In genomic region chr1:171110659-171111019, GRCm38 (mm10) we compare ENCODE assay signal across 8 mouse cellular contexts. TPM values are rescaled to one million over a fixed set of nuclear protein-coding genes. Genes with fewer than 3 reads are reported as not detected.
DNase-seq lines count a peak whose midpoint lies in the region; ATAC-seq and TF ChIP-seq lines count a peak whose summit lies in the region.

No protein-coding gene starts in this region.

- H3K27me3 ChIP-seq in E14TG2a.4 (ENCODE audit: insufficient read depth, low read length), result no peaks in the 10 kb centered on the region; the same call in 1 of the 2 replicates
- no peaks in the 10 kb centered on the region for H3K27me3 ChIP-seq in forebrain, postnatal 0 days (ENCODE audit: insufficient read depth, low read length)
- H3K27me3 ChIP-seq in liver, embryonic 15.5 days, result no peaks in the 10 kb centered on the region

- peak overlapping the region; percentile 52 for H3K9ac ChIP-seq in forebrain, postnatal 0 days
- H3K9ac ChIP-seq in liver, embryonic 15.5 days, result peak overlapping the region; percentile 58; the same call in 1 of the 2 replicates

- H3K4me1 ChIP-seq in E14TG2a.4 (replicated peaks; ENCODE audit: low read depth, low read length), result peaks cover 25% of the 10 kb centered on the region
- H3K4me1 ChIP-seq in forebrain, postnatal 0 days (ENCODE audit: insufficient read depth), result 0 out of 2 replicates have a peak, but pooled peaks cover 7% of the 10 kb centered on the region
- H3K4me1 ChIP-seq in liver, embryonic 15.5 days (replicated peaks), result peaks cover 55% of the 10 kb centered on the region

- peak; percentile 69 for ATAC-seq in forebrain, postnatal 0 days
- no peak for ATAC-seq in liver, embryonic 15.5 days (ENCODE audit: insufficient read depth)

- H3K4me2 ChIP-seq in forebrain, postnatal 0 days (ENCODE audit: low read depth), result peak overlapping the region; percentile 57
- H3K4me2 ChIP-seq in liver, embryonic 15.5 days, result peak overlapping the region; percentile 85

- H3K36me3 ChIP-seq in E14TG2a.4 (ENCODE audit: insufficient read depth, low read length), result no peaks in the 10 kb centered on the region
- no peaks in the 10 kb centered on the region for H3K36me3 ChIP-seq in forebrain, postnatal 0 days (ENCODE audit: insufficient read depth)
- H3K36me3 ChIP-seq in liver, embryonic 15.5 days (replicated peaks), result no peaks in the 10 kb centered on the region

- TF ChIP-seq CTCF in E14TG2a.4 (conservative IDR thresholded peaks at IDR 0.05; ENCODE audit: low read length), result no peak
- no peak for TF ChIP-seq CTCF in forebrain, postnatal 0 days (IDR thresholded peaks at IDR 0.05; ENCODE audit: low read depth)

- H3K4me3 ChIP-seq in E14TG2a.4 (replicated peaks; ENCODE audit: low read length), result peak overlapping the region; percentile 84; the same call in 1 of the 2 replicates
- H3K4me3 ChIP-seq in forebrain, postnatal 0 days (ENCODE audit: low read depth, low read length), result peak overlapping the region; percentile 52
- H3K4me3 ChIP-seq in liver, embryonic 15.5 days (replicated peaks), result peak overlapping the region; percentile 69

- peak overlapping the region; percentile 80 for H3K27ac ChIP-seq in forebrain, postnatal 0 days (ENCODE audit: low read depth, low read length)
- 0 out of 2 replicates have a peak overlapping the region, but pooled peaks have one; percentile 14 for H3K27ac ChIP-seq in liver, embryonic 15.5 days (replicated peaks)

- WGBS in forebrain, postnatal 0 days, result 7% methylated on average over 15 of the region's 15 CpGs
- 24% methylated on average over 15 of the region's 15 CpGs for WGBS in liver, embryonic 15.5 days (ENCODE audit: insufficient replicate concordance)

- peak; percentile 13 for DNase-seq in gastrocnemius, postnatal 25 days
- no peak for DNase-seq in gastrocnemius, postnatal 4 days (ENCODE audit: low spot score in 2 of 2)
- DNase-seq in forebrain, postnatal 0 days, result no peak
- DNase-seq in cerebellum, adult 9-10 months, result no peak
- no peak for DNase-seq in adrenal gland, adult 8-10 months
- DNase-seq in cerebellum, adult 18-20 months, result no peak

- H3K9me3 ChIP-seq in E14TG2a.4 (ENCODE audit: low read length), result peaks cover 39% of the 10 kb centered on the region
- H3K9me3 ChIP-seq in forebrain, postnatal 0 days (ENCODE audit: low read length), result no peaks in the 10 kb centered on the region
- no peaks in the 10 kb centered on the region for H3K9me3 ChIP-seq in liver, embryonic 15.5 days (replicated peaks)

RNA-seq across cellular contexts. Expression of gene Cfap126, which starts 3.1 kb away (rescaled TPM):
- 1 to 10 TPM in 1 of 2 experiments, under 1 TPM in 1; 0.69 to 1.2 TPM for total RNA-seq in gastrocnemius, postnatal 25 days (2021)
- total RNA-seq in gastrocnemius, postnatal 4 days (2021), result 1 to 10 TPM in 1 of 2 experiments, not detected in 1; 1.2 TPM
- 1.7 and 2.4 TPM in 2 replicates for total RNA-seq in forebrain, postnatal 0 days (2014; rRNA removed)
- polyA plus RNA-seq in forebrain, postnatal 0 days (2015; fragmentation: Nextera tagmentation; extraction: Ambion mirVana), result 11.7 and 13.7 TPM in 2 replicates
- 1.7 and 2.6 TPM in 2 replicates for polyA plus RNA-seq in liver, embryonic 15.5 days (2015; fragmentation: Nextera tagmentation; extraction: Ambion mirVana)
- 1 to 10 TPM; 1.3 to 4.1 (median 3.1) TPM for total RNA-seq in adrenal gland, adult 8-10 months (2022)

RNA-seq across cellular contexts. Expression of gene Sdhc, which starts 39.8 kb away (rescaled TPM):
- 100 to 1,000 TPM; 692 to 785 TPM for total RNA-seq in gastrocnemius, postnatal 25 days (2021)
- 100 to 1,000 TPM; 458 to 496 TPM for total RNA-seq in gastrocnemius, postnatal 4 days (2021)
- 195 and 197 TPM in 2 replicates for total RNA-seq in forebrain, postnatal 0 days (2014; rRNA removed)
- polyA plus RNA-seq in forebrain, postnatal 0 days (2015; fragmentation: Nextera tagmentation; extraction: Ambion mirVana), result 285 and 302 TPM in 2 replicates
- polyA plus RNA-seq in liver, embryonic 15.5 days (2015; fragmentation: Nextera tagmentation; extraction: Ambion mirVana), result 149 and 158 TPM in 2 replicates
- 100 to 1,000 TPM; 324 to 440 (median 382) TPM for total RNA-seq in adrenal gland, adult 8-10 months (2022)

RNA-seq across cellular contexts. Expression of gene Mpz, which starts 39.9 kb away (rescaled TPM):
- 100 to 1,000 TPM in 1 of 2 experiments, 10 to 100 TPM in 1; 99.1 to 120 TPM for total RNA-seq in gastrocnemius, postnatal 25 days (2021)
- total RNA-seq in gastrocnemius, postnatal 4 days (2021), result 100 to 1,000 TPM; 476 to 539 TPM
- 0.38 TPM in 1 of 2 replicates, not detected in the other for total RNA-seq in forebrain, postnatal 0 days (2014; rRNA removed)
- 0.30 and 0.67 TPM in 2 replicates for polyA plus RNA-seq in forebrain, postnatal 0 days (2015; fragmentation: Nextera tagmentation; extraction: Ambion mirVana)
- polyA plus RNA-seq in liver, embryonic 15.5 days (2015; fragmentation: Nextera tagmentation; extraction: Ambion mirVana), result not detected in 2 replicates
- 1 to 10 TPM in 2 of 4 experiments, under 1 TPM in 2; 0.43 to 1.4 (median 1.2) TPM for total RNA-seq in adrenal gland, adult 8-10 months (2022)

RNA-seq across cellular contexts. Expression of gene Fcgr3, which starts 45.9 kb away (rescaled TPM):
- 1 to 10 TPM; 3.7 to 4.6 TPM for total RNA-seq in gastrocnemius, postnatal 25 days (2021)
- total RNA-seq in gastrocnemius, postnatal 4 days (2021), result 10 to 100 TPM; 15.7 to 16.8 TPM
- total RNA-seq in forebrain, postnatal 0 days (2014; rRNA removed), result 13.5 and 14.9 TPM in 2 replicates
- polyA plus RNA-seq in forebrain, postnatal 0 days (2015; fragmentation: Nextera tagmentation; extraction: Ambion mirVana), result 13.9 and 14.6 TPM in 2 replicates
- polyA plus RNA-seq in liver, embryonic 15.5 days (2015; fragmentation: Nextera tagmentation; extraction: Ambion mirVana), result 27.2 and 28.0 TPM in 2 replicates
- total RNA-seq in adrenal gland, adult 8-10 months (2022), result 10 to 100 TPM; 11.4 to 29.7 (median 23.1) TPM

Comparison
In these comparisons a context has a peak if more than half of its experiments do, and no peak if none do; other contexts are left out.
1. RNA of gene Mpz, which starts 39.9 kb away (total RNA-seq): 476 to 539 TPM in gastrocnemius, postnatal 4 days and 99.1 to 120 TPM in gastrocnemius, postnatal 25 days; 0.43 to 1.4 TPM in adrenal gland, adult 8-10 months and 0.38 TPM in forebrain, postnatal 0 days; every median in the first group is over 10 times any median in the second.
2. Peak in every context shown above with its lines, with median percentiles within 50 percentile points of each other: H3K4me3 ChIP-seq.